Mouse (Mus musculus) liver, adult (tissue): ENCODE measurements around the gene Casz1.

ENCODE experiments used
- GATA4 ChIP-seq: IDR thresholded peaks from 2 replicates; pipeline ENCODE4 v1.6.1; 2014; ENCODE audit warnings: mild to moderate bottlenecking, low read length; ENCODE audit not compliant: insufficient replicate concordance

Gene Casz1

GRCm38 (mm10) chr4:148940674-148941211, 136.5 kb downstream of the Casz1 start:
- TF ChIP-seq GATA4: no peak

- no peak for TF ChIP-seq GATA4
Observed at GRCm38 (mm10) chr4:148941321-148941720, 137.1 kb downstream of the Casz1 start.

GRCm38 (mm10) chr4:148943099-148943498, 138.9 kb downstream of the Casz1 start:
- TF ChIP-seq GATA4: no peak

GRCm38 (mm10) chr4:148945476-148945881, 141.2 kb downstream of the Casz1 start:
- TF ChIP-seq GATA4: no peak

GRCm38 (mm10) chr4:148946071-148946470, 141.8 kb downstream of the Casz1 start:
- TF ChIP-seq GATA4: no peak

GRCm38 (mm10) chr4:148947833-148948388, 143.7 kb downstream of the Casz1 start:
- TF ChIP-seq GATA4: no peak

- no peak for TF ChIP-seq GATA4
Observed at GRCm38 (mm10) chr4:148950487-148950886, 146.3 kb downstream of the Casz1 start.

- TF ChIP-seq GATA4: no peak; the same call in 1 of the 2 replicates
Observed at GRCm38 (mm10) chr4:148950932-148951650, 146.9 kb downstream of the Casz1 start.

- TF ChIP-seq GATA4: no peak
Observed at GRCm38 (mm10) chr4:148951821-148952291, 147.6 kb downstream of the Casz1 start.

GRCm38 (mm10) chr4:148952328-148953222, 148.3 kb downstream of the Casz1 start:
- TF ChIP-seq GATA4: no peak

GRCm38 (mm10) chr4:148955131-148955813, 151.0 kb downstream of the Casz1 start:
- no peak for TF ChIP-seq GATA4

GRCm38 (mm10) chr4:148960011-148960410, 155.8 kb downstream of the Casz1 start:
- no peak for TF ChIP-seq GATA4

- no peak for TF ChIP-seq GATA4
Observed at GRCm38 (mm10) chr4:148961081-148961480, 156.9 kb downstream of the Casz1 start.

- no peak for TF ChIP-seq GATA4
Observed at GRCm38 (mm10) chr4:148962096-148962495, 157.9 kb downstream of the Casz1 start.
